Mouse (Mus musculus) midbrain, postnatal 0 days (tissue): ENCODE data around the gene Mrgprd. TPM values are rescaled to one million over a fixed set of nuclear protein-coding genes. Genes with fewer than 3 reads are reported as not detected.

Experiments
- ATAC-seq: fragments of 200-750 bp; cut with Nextera tagmentation; 2 replicates; pipeline ENCODE4 v1.8.0; 2017; ENCODE audit warnings: moderate number of reproducible peaks, mild to moderate bottlenecking, moderate TSS enrichment, moderate library complexity; ENCODE audit not compliant: low FRiP score
- DNase-seq: peaks from one replicate; pipeline ENCODE4 v3.0.0-alpha.2; 2015; ENCODE audit warnings: low spot score
- H3K27ac ChIP-seq: fragments of 300-500 bp; sonication (generic); 2 replicates; pipeline ENCODE4 v1.5.1; 2014; ENCODE audit warnings: low read depth, mild to moderate bottlenecking, low read length, mixed read lengths
- H3K27me3 ChIP-seq: fragments of 300-500 bp; sonication (generic); 2 replicates; pipeline ENCODE4 v1.6.1; 2014; ENCODE audit warnings: low read length, control low read depth, mixed read lengths; ENCODE audit not compliant: insufficient read depth
- H3K36me3 ChIP-seq: fragments of 300-500 bp; sonication (generic); 2 replicates; pipeline ENCODE4 v1.6.1; 2014; ENCODE audit warnings: low read length, control low read depth, mixed read lengths; ENCODE audit not compliant: insufficient read depth
- H3K4me1 ChIP-seq: fragments of 300-500 bp; sonication (generic); 2 replicates; pipeline ENCODE4 v1.6.1; 2014; ENCODE audit warnings: mild to moderate bottlenecking, control low read depth, antibody characterized with exemption, low read length, mixed read lengths; ENCODE audit not compliant: insufficient read depth
- H3K4me2 ChIP-seq: fragments of 300-500 bp; sonication (generic); 2 replicates; pipeline ENCODE4 v1.6.1; 2014; ENCODE audit warnings: low read depth, mild to moderate bottlenecking, low read length, mixed read lengths; ENCODE audit not compliant: poor library complexity, severe bottlenecking
- H3K4me3 ChIP-seq: fragments of 300-500 bp; sonication (generic); 2 replicates; pipeline ENCODE4 v1.5.1; 2014; ENCODE audit warnings: low read depth, mild to moderate bottlenecking, low read length, moderate library complexity
- H3K9ac ChIP-seq: fragments of 300-500 bp; sonication (generic); replicated peaks from 2 replicates; pipeline ENCODE4 v1.6.1; 2014; ENCODE audit warnings: mild to moderate bottlenecking, low read length, moderate library complexity, mixed read lengths; ENCODE audit not compliant: poor library complexity, severe bottlenecking
- H3K9me3 ChIP-seq: fragments of 300-500 bp; sonication (generic); 2 replicates; pipeline ENCODE4 v1.6.1; 2016; ENCODE audit warnings: low read length, control low read depth
- CTCF ChIP-seq: IDR thresholded peaks from 2 replicates; pipeline ENCODE4 v1.5.1; 2016; ENCODE audit warnings: antibody characterized with exemption, mild to moderate bottlenecking
- WGBS: fragments of 180-500 bp; shearing (Covaris S2); extraction: QIAGEN DNeasy Blood & Tissue Kit; methylation state at CpG from one replicate; pipeline ENCODE4 v1.1.7; 2014; 5-methylcytosine and 5-hydroxymethylcytosine counted together
- polyA plus RNA-seq: library from polyadenylated mRNA; unstranded; fragments of >200 nt; fragmentation: Nextera tagmentation; extraction: Ambion mirVana; gene quantifications from 2 replicates; pipeline ENCODE4 v1.2.1, GENCODE M21; 2015
- total RNA-seq: library from RNA; depleted of rRNA; stranded (reverse); fragments of >200 nt; gene quantifications from 2 replicates; pipeline ENCODE4 v1.2.3, GENCODE M21; 2014; rRNA removed

The Mrgprd gene
- total and polyA plus RNA-seq, 2 experiments from 2014 or later = not detected

- H3K9me3 ChIP-seq = no peaks in the 10 kb centered on the region
- no peak overlapping the region for H3K27ac ChIP-seq
- no peaks in the 10 kb centered on the region for H3K27me3 ChIP-seq
- no peak overlapping the region for H3K4me2 ChIP-seq
- no peaks in the 10 kb centered on the region for H3K36me3 ChIP-seq
- ATAC-seq (no peak), DNase-seq (no peak)
- no peaks in the 10 kb centered on the region for H3K4me1 ChIP-seq
- no peak for TF ChIP-seq CTCF
- 88% methylated on average over 6 of the region's 6 CpGs for WGBS
- H3K4me3 ChIP-seq = no peak overlapping the region
- H3K9ac ChIP-seq = no peak overlapping the region
Observed at GRCm38 (mm10) chr7:145333936-145334335, 19.3 kb downstream of the Mrgprd start.

- H3K9ac ChIP-seq = no peak overlapping the region
- no peaks in the 10 kb centered on the region for H3K27me3 ChIP-seq
- no peaks in the 10 kb centered on the region for H3K36me3 ChIP-seq
- no peak overlapping the region for H3K27ac ChIP-seq
- WGBS = 53% methylated on average over 4 of the region's 4 CpGs
- H3K9me3 ChIP-seq = no peaks in the 10 kb centered on the region
- no peak for TF ChIP-seq CTCF
- H3K4me3 ChIP-seq = no peak overlapping the region
- H3K4me2 ChIP-seq = no peak overlapping the region
- DNase-seq (no peak), ATAC-seq (no peak)
- H3K4me1 ChIP-seq = no peaks in the 10 kb centered on the region
Observed at GRCm38 (mm10) chr7:145334428-145335027, 19.9 kb downstream of the Mrgprd start.

GRCm38 (mm10) chr7:145335199-145335598 is 20.6 kb downstream of the Mrgprd start:
- H3K4me1 ChIP-seq = no peaks in the 10 kb centered on the region
- H3K4me2 ChIP-seq = no peak overlapping the region
- no peak overlapping the region for H3K27ac ChIP-seq
- H3K36me3 ChIP-seq = no peaks in the 10 kb centered on the region
- DNase-seq (peak; percentile 82), ATAC-seq (no peak; the same call in 1 of the 2 replicates)
- H3K27me3 ChIP-seq = no peaks in the 10 kb centered on the region
- no peaks in the 10 kb centered on the region for H3K9me3 ChIP-seq
- no peak overlapping the region for H3K4me3 ChIP-seq
- no peak overlapping the region for H3K9ac ChIP-seq
- no peak for TF ChIP-seq CTCF

GRCm38 (mm10) chr7:145335616-145336332 is 21.1 kb downstream of the Mrgprd start:
- DNase-seq (no peak), ATAC-seq (no peak)
- Histone ChIP-seq H3K9ac (no peak overlapping the region), H3K4me3 (no peak overlapping the region), H3K4me1 (no peaks in the 10 kb centered on the region), H3K27me3 (no peaks in the 10 kb centered on the region), H3K9me3 (no peaks in the 10 kb centered on the region), H3K4me2 (no peak overlapping the region), H3K27ac (no peak overlapping the region), H3K36me3 (no peaks in the 10 kb centered on the region)
- 91% methylated on average over 3 of the region's 3 CpGs for WGBS
- TF ChIP-seq CTCF = no peak

- TF ChIP-seq CTCF = no peak
- WGBS = 71% methylated on average over 2 of the region's 2 CpGs
Observed at GRCm38 (mm10) chr7:145337889-145338288, 23.3 kb downstream of the Mrgprd start.

GRCm38 (mm10) chr7:145340248-145340904 is 25.7 kb downstream of the Mrgprd start:
- ATAC-seq = no peak
- WGBS = 86% methylated on average over 5 of the region's 5 CpGs

More at GRCm38 (mm10) chr7:145337889-145338288, 23.3 kb downstream of the Mrgprd start:
- Histone ChIP-seq H3K9ac (no peak overlapping the region), H3K9me3 (no peaks in the 10 kb centered on the region), H3K27ac (no peak overlapping the region), H3K4me1 (no peaks in the 10 kb centered on the region), H3K36me3 (no peaks in the 10 kb centered on the region), H3K27me3 (no peaks in the 10 kb centered on the region), H3K4me2 (no peak overlapping the region), H3K4me3 (no peak overlapping the region)
- DNase-seq (no peak), ATAC-seq (no peak)

More at GRCm38 (mm10) chr7:145340248-145340904, 25.7 kb downstream of the Mrgprd start:
- Histone ChIP-seq H3K9me3 (no peaks in the 10 kb centered on the region), H3K4me1 (no peaks in the 10 kb centered on the region), H3K27ac (no peak overlapping the region), H3K4me2 (no peak overlapping the region), H3K9ac (no peak overlapping the region), H3K36me3 (no peaks in the 10 kb centered on the region), H3K27me3 (no peaks in the 10 kb centered on the region), H3K4me3 (no peak overlapping the region)
- TF ChIP-seq CTCF = no peak
- DNase-seq = no peak

Other genes with a start within 250 kb of the Mrgprd start
- 0.71 TPM in 1 of 2 replicates, not detected in the other for gene 1810010D01Rik, start 106.7 kb upstream of the Mrgprd start, total RNA-seq
- not detected in 2 replicates for gene 1810010D01Rik, start 106.7 kb upstream of the Mrgprd start, polyA plus RNA-seq
- gene Tpcn2, start 30.8 kb upstream of the Mrgprd start, total RNA-seq = 2.8 and 4.1 TPM in 2 replicates
- 1.5 TPM in 2 replicates for gene Tpcn2, start 30.8 kb upstream of the Mrgprd start, polyA plus RNA-seq
- gene Mrgprf, start 14.0 kb upstream of the Mrgprd start, total RNA-seq = 5.5 and 6.8 TPM in 2 replicates
- 4.6 and 5.0 TPM in 2 replicates for gene Mrgprf, start 14.0 kb upstream of the Mrgprd start, polyA plus RNA-seq